Mouse (Mus musculus): ENCODE measurements around the gene Svop. TPM values are rescaled to one million over a fixed set of nuclear protein-coding genes. Genes with fewer than 3 reads are reported as not detected.
A peak's percentile ranks its signal among the peaks of the same experiment; 100 is the strongest.

Gene Svop
- total RNA-seq, 2 experiments from 2014 or later = 169 to 176 TPM

GRCm38 (mm10) chr5:114113334-114113733, 22.0 kb upstream of the Svop start:
- no peak for DNase-seq (ENCODE audit: low spot score in 2 of 2)

GRCm38 (mm10) chr5:114106391-114106935, 15.1 kb upstream of the Svop start:
- DNase-seq (ENCODE audit: low spot score in 2 of 2) = no peak

GRCm38 (mm10) chr5:114102807-114103206, 11.4 kb upstream of the Svop start:
- no peak for DNase-seq (ENCODE audit: low spot score in 2 of 2)

GRCm38 (mm10) chr5:114101873-114102272, 10.5 kb upstream of the Svop start:
- DNase-seq (ENCODE audit: low spot score in 2 of 2) = no peak

- DNase-seq (ENCODE audit: low spot score in 2 of 2) = peak in 1 of 2 experiments; percentile 23
Observed at GRCm38 (mm10) chr5:114100390-114101099, 9.2 kb upstream of the Svop start.

GRCm38 (mm10) chr5:114099709-114100389, 8.5 kb upstream of the Svop start:
- DNase-seq (ENCODE audit: low spot score in 2 of 2) = peak; percentile 95 to 98

GRCm38 (mm10) chr5:114090421-114091013, 853 bp downstream of the Svop start:
- peak in 1 of 2 experiments; percentile 10 for DNase-seq (ENCODE audit: low spot score in 2 of 2)

- DNase-seq (ENCODE audit: low spot score in 2 of 2) = no peak
Observed at GRCm38 (mm10) chr5:114087875-114088480, 3.4 kb downstream of the Svop start.

- no peak for DNase-seq (ENCODE audit: low spot score in 2 of 2)
Observed at GRCm38 (mm10) chr5:114085501-114085900, 5.9 kb downstream of the Svop start.

- DNase-seq (ENCODE audit: low spot score in 2 of 2) = no peak
Observed at GRCm38 (mm10) chr5:114077009-114077408, 14.4 kb downstream of the Svop start.

- DNase-seq (ENCODE audit: low spot score in 2 of 2) = no peak
Observed at GRCm38 (mm10) chr5:114072262-114072661, 19.1 kb downstream of the Svop start.

- no peak for DNase-seq (ENCODE audit: low spot score in 2 of 2)
Observed at GRCm38 (mm10) chr5:114070858-114071257, 20.5 kb downstream of the Svop start.

- DNase-seq (ENCODE audit: low spot score in 2 of 2) = no peak
Observed at GRCm38 (mm10) chr5:114067982-114068381, 23.4 kb downstream of the Svop start.

- DNase-seq (ENCODE audit: low spot score in 2 of 2) = no peak
Observed at GRCm38 (mm10) chr5:114067543-114067942, 23.8 kb downstream of the Svop start.

- no peak for DNase-seq (ENCODE audit: low spot score in 2 of 2)
Observed at GRCm38 (mm10) chr5:114066601-114067000, 24.8 kb downstream of the Svop start.

GRCm38 (mm10) chr5:114065161-114065560, 26.2 kb downstream of the Svop start, which contains the start of gene Usp30:
Usp30 (plus strand) TSS chr5:114065461.
- no peak for DNase-seq (ENCODE audit: low spot score in 2 of 2)

GRCm38 (mm10) chr5:114063958-114064357, 27.4 kb downstream of the Svop start:
- no peak for DNase-seq (ENCODE audit: low spot score in 2 of 2)

- no peak for DNase-seq (ENCODE audit: low spot score in 2 of 2)
Observed at GRCm38 (mm10) chr5:114061675-114062074, 29.7 kb downstream of the Svop start.

- DNase-seq (ENCODE audit: low spot score in 2 of 2) = no peak
Observed at GRCm38 (mm10) chr5:114057129-114057731, 34.1 kb downstream of the Svop start.

GRCm38 (mm10) chr5:114052246-114052761, 39.1 kb downstream of the Svop start:
- peak in 1 of 2 experiments; percentile 24 for DNase-seq (ENCODE audit: low spot score in 2 of 2)
